8 mouse cellular contexts compared by ENCODE assay signal in genomic region chr11:103114270-103114943, GRCm38 (mm10). TPM values are rescaled to one million over a fixed set of nuclear protein-coding genes. Genes with fewer than 3 reads are reported as not detected.
DNase-seq lines count a peak whose midpoint lies in the region; ATAC-seq and TF ChIP-seq lines count a peak whose summit lies in the region.

No protein-coding gene starts in this region.

- no peak for ATAC-seq in kidney, postnatal 0 days (replicated peaks; ENCODE audit: low FRiP score, low read depth)
- no peak for ATAC-seq in hindbrain, embryonic 15.5 days (ENCODE audit: low FRiP score, low read depth)

- TF ChIP-seq CTCF in kidney, postnatal 0 days (IDR thresholded peaks at IDR 0.05; ENCODE audit: low read depth) = no peak
- TF ChIP-seq CTCF in bone marrow, adult 2 months (IDR thresholded peaks at IDR 0.05; ENCODE audit: control insufficient read depth, insufficient read depth, low read length) = no peak

- peak overlapping the region; percentile 74; the same call in 1 of the 2 replicates for H3K9ac ChIP-seq in kidney, postnatal 0 days (ENCODE audit: low read depth, low read length)
- peak overlapping the region; percentile 73 for H3K9ac ChIP-seq in hindbrain, embryonic 15.5 days

- peak overlapping the region; percentile 48 for H3K4me3 ChIP-seq in kidney, postnatal 0 days (replicated peaks; ENCODE audit: low read depth, low read length)
- H3K4me3 ChIP-seq in bone marrow, adult 2 months (replicated peaks; ENCODE audit: control insufficient read depth, low read depth, low read length) = peak overlapping the region; percentile 74
- peak overlapping the region; percentile 57 for H3K4me3 ChIP-seq in hindbrain, embryonic 15.5 days
- H3K4me3 ChIP-seq in myocyte = peak overlapping the region; percentile 99

- 86% methylated on average over 11 of the region's 11 CpGs for WGBS in kidney, postnatal 0 days
- 80% methylated on average over 11 of the region's 11 CpGs for WGBS in bone marrow, adult 2 months
- WGBS in hindbrain, embryonic 15.5 days = 86% methylated on average over 11 of the region's 11 CpGs

- no peak for DNase-seq in kidney, postnatal 0 days (ENCODE audit: low spot score)
- DNase-seq in kidney, postnatal 10 days = no peak
- DNase-seq in urinary bladder, postnatal 36 days (ENCODE audit: low spot score in 2 of 2) = no peak
- no peak for DNase-seq in layer of hippocampus, postnatal 14 days (ENCODE audit: low spot score in 2 of 2)
- no peak for DNase-seq in adrenal gland, postnatal 10 days

- no peak for TF ChIP-seq POLR2A in bone marrow, adult 2 months (IDR thresholded peaks at IDR 0.05; ENCODE audit: borderline replicate concordance, control insufficient read depth, low read depth, low read length)
- no peak for TF ChIP-seq POLR2A in myocyte (IDR thresholded peaks at IDR 0.05; ENCODE audit: insufficient read length, low read depth)

- H3K27ac ChIP-seq in kidney, postnatal 0 days = peak overlapping the region; percentile 93; the same call in 1 of the 2 replicates
- peak overlapping the region; percentile 94 for H3K27ac ChIP-seq in bone marrow, adult 2 months (ENCODE audit: control insufficient read depth, insufficient read depth, low read depth, low read length, poor library complexity)
- H3K27ac ChIP-seq in hindbrain, embryonic 15.5 days (replicated peaks) = peak overlapping the region; percentile 92

- H3K4me1 ChIP-seq in kidney, postnatal 0 days (replicated peaks; ENCODE audit: insufficient read depth, low read length) = peaks cover 35% of the 10 kb centered on the region
- no peaks in the 10 kb centered on the region; the same call in 1 of the 2 replicates for H3K4me1 ChIP-seq in bone marrow, adult 2 months (ENCODE audit: control insufficient read depth, insufficient read depth, low read length)
- peaks cover 48% of the 10 kb centered on the region for H3K4me1 ChIP-seq in hindbrain, embryonic 15.5 days (replicated peaks)

- H3K79me2 ChIP-seq in myocyte (ENCODE audit: control insufficient read depth, insufficient read depth) = peaks cover 31% of the 10 kb centered on the region

- no peaks in the 10 kb centered on the region for H3K27me3 ChIP-seq in kidney, postnatal 0 days (ENCODE audit: insufficient read depth, low read length)
- H3K27me3 ChIP-seq in hindbrain, embryonic 15.5 days = peaks cover 27% of the 10 kb centered on the region
- H3K27me3 ChIP-seq in myocyte (ENCODE audit: control insufficient read depth, insufficient read depth, insufficient read length) = no peaks in the 10 kb centered on the region

- H3K36me3 ChIP-seq in kidney, postnatal 0 days (ENCODE audit: insufficient read depth, low read length) = no peaks in the 10 kb centered on the region
- H3K36me3 ChIP-seq in hindbrain, embryonic 15.5 days = no peaks in the 10 kb centered on the region
- H3K36me3 ChIP-seq in myocyte (ENCODE audit: control insufficient read depth, insufficient read depth) = no peaks in the 10 kb centered on the region

- peak overlapping the region; percentile 58 for H3K4me2 ChIP-seq in kidney, postnatal 0 days (ENCODE audit: low read length)
- peak overlapping the region; percentile 75 for H3K4me2 ChIP-seq in hindbrain, embryonic 15.5 days
- H3K4me2 ChIP-seq in myocyte (ENCODE audit: low read depth) = peak overlapping the region; percentile 88

- H3ac ChIP-seq in myocyte (ENCODE audit: control insufficient read depth, insufficient read length) = peak overlapping the region; percentile 73

- H3K9me3 ChIP-seq in kidney, postnatal 0 days (replicated peaks; ENCODE audit: low read length) = no peaks in the 10 kb centered on the region
- no peaks in the 10 kb centered on the region for H3K9me3 ChIP-seq in hindbrain, embryonic 15.5 days

TF ChIP-seq in myocyte, 11 proteins besides CTCF, POLR2A, EP300 and RAD21:
- TF ChIP-seq TCF12 (IDR thresholded peaks at IDR 0.05; ENCODE audit: insufficient read depth, poor library complexity, severe bottlenecking) (no peak), POLR2AphosphoS2 (IDR thresholded peaks at IDR 0.05; ENCODE audit: insufficient read length, low read depth) (peak; percentile 19), TCF3 (IDR thresholded peaks at IDR 0.05; ENCODE audit: insufficient read length, low read depth) (no peak), E2F4 (IDR thresholded peaks at IDR 0.05; ENCODE audit: insufficient read depth) (no peak), MAX (IDR thresholded peaks at IDR 0.05; ENCODE audit: low read depth) (no peak)

RNA-seq across cellular contexts. Expression of gene Hexim1, which starts 1.6 kb away (rescaled TPM):
- 6.5 and 6.8 TPM in 2 replicates for polyA plus RNA-seq in kidney, postnatal 0 days (2015; fragmentation: Nextera tagmentation; extraction: Ambion mirVana)
- 14.0 and 21.8 TPM in 2 replicates for polyA plus RNA-seq in bone marrow, adult 2 months (2011; ENCODE audit: insufficient read depth, insufficient read length, low replicate concordance, missing spikeins)
- polyA plus RNA-seq in hindbrain, embryonic 15.5 days (2015; fragmentation: Nextera tagmentation; extraction: Ambion mirVana) = 3.7 and 3.9 TPM in 2 replicates
- polyA plus RNA-seq in myocyte (2012; fragmentation: generic; extraction: Trizol) = 18.7 TPM
- total RNA-seq in layer of hippocampus, postnatal 14 days (2021) = 10 to 100 TPM; 50.8 to 53.8 TPM
- total RNA-seq in adrenal gland, postnatal 10 days (2021) = 10 to 100 TPM; 49.6 to 50.1 TPM

RNA-seq across cellular contexts. Expression of gene Acbd4, which starts 12.9 kb away (rescaled TPM):
- polyA plus RNA-seq in kidney, postnatal 0 days (2015; fragmentation: Nextera tagmentation; extraction: Ambion mirVana) = 36.6 and 39.7 TPM in 2 replicates
- 25.5 and 34.1 TPM in 2 replicates for polyA plus RNA-seq in bone marrow, adult 2 months (2011; ENCODE audit: insufficient read depth, insufficient read length, low replicate concordance, missing spikeins)
- polyA plus RNA-seq in hindbrain, embryonic 15.5 days (2015; fragmentation: Nextera tagmentation; extraction: Ambion mirVana) = 11.1 and 13.3 TPM in 2 replicates
- polyA plus RNA-seq in myocyte (2012; fragmentation: generic; extraction: Trizol) = 55.2 TPM
- 10 to 100 TPM; 71.0 to 80.3 TPM for total RNA-seq in layer of hippocampus, postnatal 14 days (2021)
- total RNA-seq in adrenal gland, postnatal 10 days (2021) = 10 to 100 TPM; 81.0 to 94.7 TPM

RNA-seq across cellular contexts. Expression of gene Plcd3, which starts 12.9 kb away (rescaled TPM):
- 4.2 and 5.6 TPM in 2 replicates for polyA plus RNA-seq in kidney, postnatal 0 days (2015; fragmentation: Nextera tagmentation; extraction: Ambion mirVana)
- 2.6 and 5.1 TPM in 2 replicates for polyA plus RNA-seq in bone marrow, adult 2 months (2011; ENCODE audit: insufficient read depth, insufficient read length, low replicate concordance, missing spikeins)
- polyA plus RNA-seq in hindbrain, embryonic 15.5 days (2015; fragmentation: Nextera tagmentation; extraction: Ambion mirVana) = 3.7 and 4.4 TPM in 2 replicates
- polyA plus RNA-seq in myocyte (2012; fragmentation: generic; extraction: Trizol) = 20.6 TPM
- total RNA-seq in layer of hippocampus, postnatal 14 days (2021) = 10 to 100 TPM in 1 of 2 experiments, 1 to 10 TPM in 1; 9.7 to 10.3 TPM
- 10 to 100 TPM in 1 of 2 experiments, 1 to 10 TPM in 1; 8.7 to 11.0 TPM for total RNA-seq in adrenal gland, postnatal 10 days (2021)

RNA-seq across cellular contexts. Expression of gene Hexim2, which starts 17.8 kb away (rescaled TPM):
- polyA plus RNA-seq in kidney, postnatal 0 days (2015; fragmentation: Nextera tagmentation; extraction: Ambion mirVana) = 6.5 and 6.9 TPM in 2 replicates
- 2.8 and 5.7 TPM in 2 replicates for polyA plus RNA-seq in bone marrow, adult 2 months (2011; ENCODE audit: insufficient read depth, insufficient read length, low replicate concordance, missing spikeins)
- 23.5 and 28.4 TPM in 2 replicates for polyA plus RNA-seq in hindbrain, embryonic 15.5 days (2015; fragmentation: Nextera tagmentation; extraction: Ambion mirVana)
- polyA plus RNA-seq in myocyte (2012; fragmentation: generic; extraction: Trizol) = 8.8 TPM
- 10 to 100 TPM; 11.2 to 16.1 TPM for total RNA-seq in layer of hippocampus, postnatal 14 days (2021)
- 1 to 10 TPM; 4.8 to 8.9 TPM for total RNA-seq in adrenal gland, postnatal 10 days (2021)

RNA-seq across cellular contexts. Expression of gene Fmnl1, which starts 56.5 kb away (rescaled TPM):
- 2.6 and 3.4 TPM in 2 replicates for polyA plus RNA-seq in kidney, postnatal 0 days (2015; fragmentation: Nextera tagmentation; extraction: Ambion mirVana)
- polyA plus RNA-seq in bone marrow, adult 2 months (2011; ENCODE audit: insufficient read depth, insufficient read length, low replicate concordance, missing spikeins) = 42.0 and 121 TPM in 2 replicates
- polyA plus RNA-seq in hindbrain, embryonic 15.5 days (2015; fragmentation: Nextera tagmentation; extraction: Ambion mirVana) = 7.0 and 7.8 TPM in 2 replicates
- polyA plus RNA-seq in myocyte (2012; fragmentation: generic; extraction: Trizol) = 15.6 TPM
- 100 to 1,000 TPM; 120 to 128 TPM for total RNA-seq in layer of hippocampus, postnatal 14 days (2021)
- 10 to 100 TPM; 17.7 to 20.5 TPM for total RNA-seq in adrenal gland, postnatal 10 days (2021)

Comparison
In these comparisons a context has a peak if more than half of its experiments do, and no peak if none do; other contexts are left out.
1. H3K4me3 ChIP-seq: peak in every context shown above with its lines; median percentile 99 in myocyte; 74 in bone marrow, adult 2 months; 57 in hindbrain, embryonic 15.5 days; 48 in kidney, postnatal 0 days.